ENCODE assay signal across 8 mouse cellular contexts in genomic region chr1:74808078-74808477, GRCm38 (mm10). TPM values are rescaled to one million over a fixed set of nuclear protein-coding genes. Genes with fewer than 3 reads are reported as not detected.
DNase-seq lines count a peak whose midpoint lies in the region; ATAC-seq lines count a peak whose summit lies in the region.

No protein-coding gene starts in this region.

- 0 out of 2 replicates have a peak overlapping the region, but pooled peaks have one; percentile 21 for H3K27ac ChIP-seq in hindbrain, embryonic 15.5 days (replicated peaks)

- no peaks in the 10 kb centered on the region for H3K9me3 ChIP-seq in hindbrain, embryonic 15.5 days

- peaks cover 40% of the 10 kb centered on the region for H3K4me1 ChIP-seq in hindbrain, embryonic 15.5 days (replicated peaks)

- no peak overlapping the region for H3K9ac ChIP-seq in hindbrain, embryonic 15.5 days

- peaks cover 23% of the 10 kb centered on the region for H3K27me3 ChIP-seq in hindbrain, embryonic 15.5 days

- WGBS in hindbrain, embryonic 15.5 days, result under 1% methylated on average over 16 of the region's 16 CpGs

- H3K4me2 ChIP-seq in hindbrain, embryonic 15.5 days, result peak overlapping the region; percentile 72

- peak overlapping the region; percentile 34 for H3K4me3 ChIP-seq in hindbrain, embryonic 15.5 days

- DNase-seq in NIH3T3 (ENCODE audit: low read depth), result peak; percentile 96
- peak; percentile 86 to 92 for DNase-seq in cerebellum, postnatal 14 days
- DNase-seq in frontal cortex, postnatal 36 days (ENCODE audit: low spot score in 2 of 2), result peak; percentile 92 to 95
- DNase-seq in left cerebral cortex, adult 11 months (ENCODE audit: low spot score), result peak; percentile 87
- DNase-seq in right cerebral cortex, adult 18-20 months, result peak; percentile 91
- DNase-seq in urinary bladder, adult 2 months (ENCODE audit: low spot score), result peak; percentile 80

- peak; percentile 79 for ATAC-seq in hindbrain, embryonic 15.5 days (ENCODE audit: low FRiP score, low read depth)
- ATAC-seq in megakaryocyte, adult 5-6 weeks (ENCODE audit: poor library complexity, severe bottlenecking), result peak; percentile 84

- H3K36me3 ChIP-seq in hindbrain, embryonic 15.5 days, result no peaks in the 10 kb centered on the region

RNA-seq across cellular contexts. Expression of gene Wnt10a, which starts 16.8 kb away (rescaled TPM):
- polyA plus RNA-seq in hindbrain, embryonic 15.5 days (2015; fragmentation: Nextera tagmentation; extraction: Ambion mirVana), result 0.57 and 0.69 TPM in 2 replicates
- total RNA-seq in megakaryocyte, adult 5-6 weeks (2015), result not detected in 2 replicates
- not detected in 2 replicates for total RNA-seq in megakaryocyte, adult 5-6 weeks (2017)
- 0.94 and 1.4 TPM in 2 replicates for polyA plus RNA-seq in urinary bladder, adult 2 months (2012; rRNA removed)

RNA-seq across cellular contexts. Expression of gene Wnt6, which starts 36.4 kb away (rescaled TPM):
- polyA plus RNA-seq in hindbrain, embryonic 15.5 days (2015; fragmentation: Nextera tagmentation; extraction: Ambion mirVana), result 4.7 and 7.0 TPM in 2 replicates
- total RNA-seq in megakaryocyte, adult 5-6 weeks (2015), result 0.11 and 0.14 TPM in 2 replicates
- 0.55 and 1.1 TPM in 2 replicates for total RNA-seq in megakaryocyte, adult 5-6 weeks (2017)
- polyA plus RNA-seq in urinary bladder, adult 2 months (2012; rRNA removed), result 2.3 and 2.6 TPM in 2 replicates

RNA-seq across cellular contexts. Expression of gene Cdk5r2, which starts 46.7 kb away (rescaled TPM):
- polyA plus RNA-seq in hindbrain, embryonic 15.5 days (2015; fragmentation: Nextera tagmentation; extraction: Ambion mirVana), result 11.1 and 12.4 TPM in 2 replicates
- not detected in 2 replicates for total RNA-seq in megakaryocyte, adult 5-6 weeks (2015)
- total RNA-seq in megakaryocyte, adult 5-6 weeks (2017), result not detected in 2 replicates
- 0.03 and 0.13 TPM in 2 replicates for polyA plus RNA-seq in urinary bladder, adult 2 months (2012; rRNA removed)

RNA-seq across cellular contexts. Expression of gene Prkag3, which starts 59.1 kb away (rescaled TPM):
- polyA plus RNA-seq in hindbrain, embryonic 15.5 days (2015; fragmentation: Nextera tagmentation; extraction: Ambion mirVana), result not detected in 2 replicates
- not detected in 2 replicates for total RNA-seq in megakaryocyte, adult 5-6 weeks (2015)
- not detected in 2 replicates for total RNA-seq in megakaryocyte, adult 5-6 weeks (2017)
- 0.63 and 0.76 TPM in 2 replicates for polyA plus RNA-seq in urinary bladder, adult 2 months (2012; rRNA removed)

Comparison
In these comparisons a context has a peak if more than half of its experiments do, and no peak if none do; other contexts are left out.
1. Peak in every context shown above with its lines: DNase-seq, ATAC-seq, H3K4me3 ChIP-seq and H3K27ac ChIP-seq.
2. RNA of gene Cdk5r2, which starts 46.7 kb away (polyA plus RNA-seq): 11.1 to 12.4 TPM in hindbrain, embryonic 15.5 days; 0.03 to 0.13 TPM in urinary bladder, adult 2 months; every median in the first group is over 10 times any median in the second.